Mouse (Mus musculus) heart, adult 18-20 months (tissue): ENCODE data around the gene Taf1a. TPM values are rescaled to one million over a fixed set of nuclear protein-coding genes. Genes with fewer than 3 reads are reported as not detected.
A peak's percentile ranks its signal among the peaks of the same experiment; 100 is the strongest.
"Not testable (repeated sequence)": the region's sequence is repeated elsewhere in the genome, so short reads cannot be mapped to it uniquely, and the experiment has no call there.

ENCODE experiments used
- DNase-seq, 2 experiments: peaks; one replicate each; pipeline ENCODE4 v3.0.0; 2021 to 2022; ENCODE audit warnings: mixed read lengths in 1 of 2
- long read RNA-seq, 2 experiments: library from polyadenylated mRNA; stranded (forward); transcript quantifications; one replicate each; pipeline ENCODE4 v2.0.0; 2021
- total RNA-seq, 2 experiments: library from RNA; stranded (reverse); gene quantifications; 2 replicates each; pipeline ENCODE4 v1.2.3; 2021

Taf1a gene
- total RNA-seq: 10 to 100 TPM; 19.5 to 22.6 TPM
- long read RNA-seq, experiment 1: 0 reads
- long read RNA-seq, experiment 2, partial matches to known transcripts: 0 of 1 reads
- long read RNA-seq, experiment 2, other reads (novel, unspliced or antisense): 1 of 1 reads

DNA sequence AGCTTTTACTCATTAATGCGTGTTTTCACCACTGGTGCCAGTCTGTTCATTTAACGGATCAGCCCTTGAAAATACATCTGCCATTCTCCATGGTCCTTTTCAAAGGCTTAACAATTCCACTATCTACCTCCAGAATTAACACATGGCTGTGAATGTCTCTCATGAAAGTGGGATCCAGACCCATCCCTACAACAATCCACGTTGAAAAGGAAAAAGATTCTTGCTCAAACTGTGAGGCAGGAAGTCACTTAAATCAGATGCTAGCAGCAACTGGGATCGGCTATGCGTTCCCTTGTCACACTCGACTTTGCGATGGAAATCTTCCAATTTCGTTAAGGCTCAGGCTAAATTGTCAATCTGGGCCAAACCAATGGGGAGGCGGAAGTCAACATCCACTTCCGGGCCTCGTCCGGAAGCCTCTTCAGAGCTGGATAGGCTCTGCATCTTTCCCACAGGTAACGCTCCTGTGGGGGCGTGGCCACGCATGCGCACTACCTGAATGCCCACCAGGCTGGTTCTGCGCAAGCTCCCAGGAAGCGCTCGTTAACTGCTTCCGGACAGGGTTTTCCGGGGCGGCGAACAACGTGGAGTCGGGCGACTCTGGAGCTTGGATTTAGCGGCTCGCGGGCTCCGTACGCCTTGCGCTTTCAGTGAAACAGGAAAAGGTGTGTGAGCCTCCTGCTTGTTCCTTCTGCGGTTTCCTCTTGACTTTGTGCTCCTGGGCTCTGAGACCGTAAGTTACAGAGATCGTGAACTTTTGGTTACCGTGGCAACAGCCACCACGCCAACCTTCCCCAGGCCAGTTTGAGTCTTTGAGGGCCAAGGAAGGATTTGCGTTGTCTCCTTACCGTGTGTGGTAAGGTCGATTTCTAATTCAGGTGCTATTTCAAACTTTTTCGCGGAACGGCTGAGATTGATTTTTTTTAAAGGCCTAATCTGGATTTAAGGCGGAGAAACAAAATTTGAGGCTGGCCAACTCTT lies at the start of gene Taf1a:
Gene Taf1a (plus strand): TSS at position 556 of the 981 bp plus-strand sequence.
- peak; percentile 93 for DNase-seq

- not testable (repeated sequence) for DNase-seq
Observed at GRCm38 (mm10) chr1:183342902-183343301, 45.9 kb upstream of the Taf1a start.

GRCm38 (mm10) chr1:183344886-183345816 lies 43.6 kb upstream of the Taf1a start:
- DNase-seq: peak; percentile 89 to 91

GRCm38 (mm10) chr1:183345817-183346195 lies 43.0 kb upstream of the Taf1a start:
- DNase-seq: no peak

GRCm38 (mm10) chr1:183349840-183350239 lies 38.9 kb upstream of the Taf1a start:
- DNase-seq: peak; percentile 60 to 77

DNA sequence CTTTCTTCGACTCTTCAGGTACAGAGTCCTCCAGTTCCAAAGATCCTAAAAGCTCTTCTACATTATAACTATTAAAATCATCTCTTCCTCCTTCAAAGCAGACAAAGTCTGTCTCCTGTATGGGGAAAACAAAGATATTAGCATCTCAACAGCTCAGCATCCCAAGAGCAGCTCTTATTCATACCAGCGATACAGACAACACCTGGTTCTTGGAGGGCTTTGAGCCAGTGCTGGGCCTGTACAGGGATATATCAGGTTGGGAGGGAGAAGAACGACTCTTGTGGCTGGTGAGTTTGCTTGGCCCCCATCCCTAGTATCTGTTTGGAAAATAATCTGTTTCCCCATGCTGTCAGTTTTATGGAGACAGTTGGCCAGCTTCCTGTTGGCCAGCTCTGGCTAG lies 29.9 kb upstream of the Taf1a start:
- DNase-seq: no peak

GRCm38 (mm10) chr1:183362301-183362700 lies 26.5 kb upstream of the Taf1a start:
- DNase-seq: no peak

DNA sequence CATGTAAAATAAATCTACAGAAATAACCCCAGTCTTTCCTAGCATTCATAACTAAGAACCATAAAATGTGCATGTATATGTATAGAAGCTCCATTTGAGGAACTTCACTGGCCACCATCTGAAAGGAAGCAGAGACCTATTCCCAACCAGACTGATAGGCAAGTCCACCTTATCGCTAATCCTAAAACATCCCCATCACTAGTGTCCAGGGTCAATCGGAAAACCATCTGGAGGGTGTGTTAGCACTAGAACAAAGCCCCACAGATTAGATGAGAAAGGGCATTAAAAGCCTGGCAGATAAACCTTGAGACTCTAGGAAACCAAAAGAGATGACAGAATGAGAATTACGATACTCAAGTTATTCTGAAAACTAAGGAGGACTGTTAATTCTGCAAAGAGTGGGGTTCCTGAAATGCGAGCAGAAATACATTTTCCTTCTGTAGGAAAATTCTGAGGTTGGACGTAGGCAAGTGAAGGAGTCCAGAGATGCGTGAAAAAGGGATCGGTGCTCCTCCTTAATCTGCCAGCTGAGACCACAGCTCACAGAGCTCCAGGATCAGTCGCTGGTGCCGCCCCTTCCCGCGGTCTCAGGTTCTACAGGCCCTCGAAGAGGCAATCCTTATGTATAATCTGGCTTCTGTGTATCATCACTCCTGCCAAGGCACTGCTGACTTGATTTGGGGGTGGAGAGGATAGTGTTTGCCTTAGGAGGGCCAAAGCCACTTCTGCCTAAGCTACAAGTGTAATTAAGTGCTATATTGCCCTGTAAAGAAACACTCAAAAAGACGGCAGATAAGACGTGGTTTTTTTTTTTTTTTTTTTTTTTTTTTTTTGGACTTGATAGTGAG lies 25.8 kb upstream of the Taf1a start:
- DNase-seq: no peak

DNA sequence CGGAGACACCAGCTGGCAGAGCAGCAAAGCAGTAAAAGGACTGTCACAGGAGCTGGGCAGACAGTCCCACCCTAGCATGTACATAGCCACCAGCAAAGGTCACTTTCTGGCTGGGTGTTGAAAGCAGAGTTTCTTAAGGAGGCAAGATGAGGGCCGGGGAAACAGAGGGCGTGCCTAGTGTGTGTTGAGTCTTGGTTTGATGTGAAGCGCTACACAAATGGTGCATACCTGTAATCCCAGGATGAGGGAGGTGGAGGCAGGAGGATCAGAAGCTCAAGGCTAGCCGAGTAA lies 25.3 kb upstream of the Taf1a start:
- no peak for DNase-seq

- no peak for DNase-seq
Observed at GRCm38 (mm10) chr1:183366361-183366760, 22.4 kb upstream of the Taf1a start.

GRCm38 (mm10) chr1:183368601-183369400 lies 20.0 kb upstream of the Taf1a start:
- peak in 1 of 2 experiments; percentile 17 for DNase-seq

GRCm38 (mm10) chr1:183369427-183370014 lies 19.3 kb upstream of the Taf1a start, which contains the start of gene Mia3:
TSS of gene Mia3 (minus strand) at chr1:183369553.
- peak; percentile 94 to 96 for DNase-seq

- DNase-seq: no peak
Observed at GRCm38 (mm10) chr1:183374728-183375127, 14.1 kb upstream of the Taf1a start.

DNA sequence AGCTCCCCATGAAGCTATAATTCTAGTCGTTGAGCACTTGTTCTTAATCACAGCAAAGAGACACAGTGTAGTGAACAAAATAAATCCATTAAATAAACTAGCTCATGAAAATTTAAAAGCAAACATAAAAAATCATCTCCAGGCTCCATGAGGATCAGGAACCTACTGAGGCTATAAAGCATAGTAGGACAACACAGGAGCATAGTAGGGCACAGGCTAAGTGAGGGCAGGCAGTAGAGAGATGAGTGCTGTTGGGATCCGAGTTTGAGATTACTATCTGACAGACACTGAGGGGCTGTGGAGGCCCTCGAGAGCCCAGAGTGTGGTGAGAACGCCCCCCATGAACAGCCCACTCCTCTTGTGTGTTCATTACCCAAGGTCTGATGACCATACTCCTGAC lies 11.7 kb upstream of the Taf1a start:
- DNase-seq: no peak

DNA sequence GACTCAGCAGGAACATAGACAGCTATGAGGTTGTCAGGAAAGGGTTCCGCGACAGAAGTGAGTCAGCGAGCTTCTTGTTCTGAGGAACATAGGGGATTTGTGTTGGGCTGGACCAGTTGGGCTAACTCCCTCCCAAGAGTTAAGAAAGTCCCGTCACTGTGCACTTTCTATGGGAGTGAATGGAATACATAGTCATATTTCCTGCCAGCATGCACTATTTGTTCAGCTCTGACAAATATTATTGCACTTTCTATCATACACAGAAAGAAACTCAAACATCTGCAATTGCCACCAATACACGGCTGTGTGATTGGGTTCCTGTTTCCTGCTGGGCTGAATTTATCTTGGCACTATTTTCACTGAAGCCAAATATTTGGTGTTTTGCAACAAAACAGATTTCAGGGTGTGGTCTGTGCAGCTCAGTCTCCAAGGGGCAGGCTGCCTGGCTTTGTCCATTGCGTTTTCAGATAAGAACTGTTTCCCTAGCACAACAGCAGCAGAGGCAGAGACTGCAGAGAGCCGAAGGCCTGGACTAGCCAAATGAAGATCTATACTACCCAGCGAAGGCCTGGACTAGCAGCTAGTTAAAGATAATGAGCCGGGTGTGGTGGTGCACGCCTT lies 10.3 kb upstream of the Taf1a start:
- peak; percentile 64 to 79 for DNase-seq

GRCm38 (mm10) chr1:183379376-183379775 lies 9.4 kb upstream of the Taf1a start:
- DNase-seq: not testable (repeated sequence)

- no peak for DNase-seq
Observed at GRCm38 (mm10) chr1:183381816-183382215, 7.0 kb upstream of the Taf1a start.

GRCm38 (mm10) chr1:183382621-183383020 lies 6.2 kb upstream of the Taf1a start:
- no peak for DNase-seq

DNA sequence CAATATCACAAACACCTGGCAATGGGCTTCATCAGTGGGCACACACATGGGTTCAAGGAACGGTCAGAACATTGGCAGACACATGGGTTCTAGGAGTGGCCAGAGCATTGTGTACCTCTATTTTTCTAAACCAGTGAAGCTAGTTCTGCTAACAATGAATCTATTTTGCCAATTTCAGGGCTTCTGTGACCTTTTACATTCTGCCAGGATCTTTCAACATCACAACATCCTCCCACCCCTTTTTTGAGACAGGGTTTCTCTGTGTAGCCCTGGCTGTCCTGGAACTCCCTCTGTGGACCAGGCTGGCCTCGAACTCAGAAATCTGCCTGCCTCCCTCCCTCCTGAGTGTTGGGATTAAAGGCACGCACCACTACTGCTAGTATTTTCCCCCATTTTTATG lies 1.4 kb upstream of the Taf1a start:
- DNase-seq: not testable (repeated sequence)

GRCm38 (mm10) chr1:183403396-183403795 lies 14.6 kb downstream of the Taf1a start:
- no peak for DNase-seq
